Mouse (Mus musculus) liver, embryonic 12.5 days (tissue): Measurements from ENCODE around the gene 1700029F12Rik. TPM values are rescaled to one million over a fixed set of nuclear protein-coding genes. Genes with fewer than 3 reads are reported as not detected.
A peak's percentile ranks its signal among the peaks of the same experiment; 100 is the strongest.

Experiments
- ATAC-seq: fragments of 200-750 bp; cut with Nextera tagmentation; 2 replicates; pipeline ENCODE4 v1.8.0; 2017; ENCODE audit warnings: moderate number of reproducible peaks, mild to moderate bottlenecking, moderate library complexity
- H3K27ac ChIP-seq: fragments of 300-500 bp; sonication (generic); 2 replicates; pipeline ENCODE4 v1.5.1; 2016; ENCODE audit warnings: mild to moderate bottlenecking
- H3K27me3 ChIP-seq: fragments of 300-500 bp; sonication (generic); replicated peaks from 2 replicates; pipeline ENCODE4 v1.6.1; 2016; ENCODE audit warnings: mild to moderate bottlenecking, moderate library complexity
- H3K36me3 ChIP-seq: fragments of 300-500 bp; sonication (generic); 2 replicates; pipeline ENCODE4 v1.6.1; 2016; ENCODE audit warnings: mild to moderate bottlenecking, moderate library complexity
- H3K4me1 ChIP-seq: fragments of 300-500 bp; sonication (generic); 2 replicates; pipeline ENCODE4 v1.6.1; 2016
- H3K4me2 ChIP-seq: fragments of 300-500 bp; sonication (generic); 2 replicates; pipeline ENCODE4 v1.6.1; 2016; ENCODE audit warnings: mild to moderate bottlenecking, moderate library complexity
- H3K4me3 ChIP-seq: fragments of 300-500 bp; sonication (generic); 2 replicates; pipeline ENCODE4 v1.5.1; 2016; ENCODE audit warnings: mild to moderate bottlenecking, moderate library complexity
- H3K9ac ChIP-seq: fragments of 300-500 bp; sonication (generic); 2 replicates; pipeline ENCODE4 v1.6.1; 2016; ENCODE audit warnings: mild to moderate bottlenecking, moderate library complexity
- H3K9me3 ChIP-seq: fragments of 300-500 bp; sonication (generic); replicated peaks from 2 replicates; pipeline ENCODE4 v1.6.1; 2016; ENCODE audit warnings: mild to moderate bottlenecking, moderate library complexity
- WGBS: fragments of 180-500 bp; shearing (Covaris S2); methylation state at CpG from one replicate; pipeline ENCODE4 v1.1.7; 2016; ENCODE audit not compliant: insufficient replicate concordance; 5-methylcytosine and 5-hydroxymethylcytosine counted together
- polyA plus RNA-seq: library from polyadenylated mRNA; unstranded; fragments of >200 nt; fragmentation: Nextera tagmentation; extraction: Ambion mirVana; gene quantifications from 2 replicates; pipeline ENCODE4 v1.2.1, GENCODE M21; 2016

1700029F12Rik gene
- polyA plus RNA-seq, 1 experiment from 2014 or later = not detected

DNA sequence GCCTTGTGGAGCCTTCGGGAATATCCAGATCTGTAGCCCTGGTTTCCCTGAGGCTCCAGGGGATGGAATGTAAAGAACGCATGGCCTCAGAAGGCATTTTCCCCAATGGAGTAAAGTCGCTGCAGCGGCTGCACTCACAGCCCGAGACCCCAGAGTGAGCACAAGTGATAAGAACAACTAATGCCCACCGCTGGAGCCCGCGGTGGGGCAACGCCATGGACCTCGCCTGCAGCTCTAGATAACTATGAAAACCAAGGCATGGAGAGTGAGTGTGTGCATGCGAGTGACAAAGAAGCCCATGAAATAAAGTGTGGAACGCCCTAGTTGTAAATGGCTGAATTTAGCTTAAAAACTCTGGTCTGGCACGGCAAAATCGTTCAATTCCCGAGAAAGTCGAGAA lies 45.0 kb downstream of the 1700029F12Rik start:
- H3K36me3 ChIP-seq = no peaks in the 10 kb centered on the region
- no peaks in the 10 kb centered on the region for H3K9me3 ChIP-seq
- H3K4me2 ChIP-seq = peak overlapping the region; percentile 6; the same call in 1 of the 2 replicates
- no peak overlapping the region for H3K4me3 ChIP-seq
- no peak overlapping the region for H3K27ac ChIP-seq
- peak; percentile 73; the same call in 1 of the 2 replicates for ATAC-seq
- 50% methylated on average over 16 of the region's 16 CpGs for WGBS
- H3K4me1 ChIP-seq = peaks cover 36% of the 10 kb centered on the region
- H3K27me3 ChIP-seq = peaks cover 27% of the 10 kb centered on the region
- no peak overlapping the region for H3K9ac ChIP-seq

- H3K4me2 ChIP-seq = no peak overlapping the region
- peak overlapping the region; percentile 15; the same call in 1 of the 2 replicates for H3K9ac ChIP-seq
- peaks cover 40% of the 10 kb centered on the region for H3K27me3 ChIP-seq
- H3K27ac ChIP-seq = no peak overlapping the region
- WGBS = 26% methylated on average over 12 of the region's 12 CpGs
- H3K4me1 ChIP-seq = peaks cover 46% of the 10 kb centered on the region
- no peak overlapping the region for H3K4me3 ChIP-seq
- H3K36me3 ChIP-seq = no peaks in the 10 kb centered on the region
- no peak for ATAC-seq
- H3K9me3 ChIP-seq = no peaks in the 10 kb centered on the region
Observed at GRCm38 (mm10) chr13:96985599-96986275, 48.4 kb downstream of the 1700029F12Rik start.

- Histone ChIP-seq H3K4me2 (no peak overlapping the region), H3K4me1 (peaks cover 41% of the 10 kb centered on the region), H3K9ac (no peak overlapping the region), H3K4me3 (no peak overlapping the region), H3K9me3 (no peaks in the 10 kb centered on the region), H3K27ac (no peak overlapping the region), H3K27me3 (peaks cover 40% of the 10 kb centered on the region), H3K36me3 (no peaks in the 10 kb centered on the region)
- ATAC-seq = no peak
- WGBS = 61% methylated on average over 5 of the region's 5 CpGs
Observed at GRCm38 (mm10) chr13:96984688-96985087, 49.5 kb downstream of the 1700029F12Rik start.

- Histone ChIP-seq H3K4me3 (peak overlapping the region; percentile 11), H3K4me1 (peaks cover 33% of the 10 kb centered on the region), H3K27me3 (peaks cover 40% of the 10 kb centered on the region), H3K27ac (peak overlapping the region; percentile 70), H3K4me2 (peak overlapping the region; percentile 51), H3K9ac (peak overlapping the region; percentile 14; the same call in 1 of the 2 replicates), H3K9me3 (no peaks in the 10 kb centered on the region), H3K36me3 (no peaks in the 10 kb centered on the region)
- peak; percentile 57; the same call in 1 of the 2 replicates for ATAC-seq
- WGBS = 17% methylated on average over 26 of the region's 26 CpGs
Observed at GRCm38 (mm10) chr13:96983251-96984126, 50.7 kb downstream of the 1700029F12Rik start.

DNA sequence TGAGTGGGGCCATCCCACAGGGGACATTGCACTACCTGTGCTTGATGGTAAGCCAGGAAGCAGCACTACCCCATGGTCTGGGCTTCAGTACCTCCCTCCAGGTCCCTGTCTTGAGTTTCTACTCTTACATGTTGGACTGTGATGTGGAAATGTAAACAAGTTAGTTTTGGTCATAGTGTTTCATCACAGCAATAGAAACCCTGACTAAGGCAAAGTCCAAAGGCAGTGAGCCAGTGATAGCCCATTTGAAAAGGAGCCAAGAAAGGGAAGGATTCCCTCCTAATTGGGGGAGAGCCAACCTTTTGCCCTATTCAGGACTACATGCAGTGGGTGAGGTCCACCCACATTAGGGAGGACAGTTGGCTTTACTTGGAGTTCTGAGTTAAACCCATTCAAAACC lies 53.6 kb downstream of the 1700029F12Rik start:
- Histone ChIP-seq H3K36me3 (no peaks in the 10 kb centered on the region), H3K9ac (no peak overlapping the region), H3K4me3 (no peak overlapping the region), H3K27me3 (peaks cover 28% of the 10 kb centered on the region), H3K27ac (no peak overlapping the region), H3K4me1 (peaks cover 26% of the 10 kb centered on the region), H3K9me3 (no peaks in the 10 kb centered on the region), H3K4me2 (no peak overlapping the region)
- ATAC-seq = no peak

- Histone ChIP-seq H3K9ac (no peak overlapping the region), H3K4me3 (no peak overlapping the region), H3K4me1 (peaks cover 17% of the 10 kb centered on the region), H3K9me3 (no peaks in the 10 kb centered on the region), H3K4me2 (no peak overlapping the region), H3K36me3 (no peaks in the 10 kb centered on the region), H3K27me3 (no peaks in the 10 kb centered on the region), H3K27ac (no peak overlapping the region)
- WGBS = 70% methylated on average over 6 of the region's 6 CpGs
- no peak for ATAC-seq
Observed at GRCm38 (mm10) chr13:96976986-96977595, 57.1 kb downstream of the 1700029F12Rik start.

- Histone ChIP-seq H3K4me2 (no peak overlapping the region), H3K9ac (no peak overlapping the region), H3K4me1 (peaks cover 34% of the 10 kb centered on the region), H3K4me3 (no peak overlapping the region), H3K9me3 (0 out of 2 replicates have a peak, but pooled peaks cover 3% of the 10 kb centered on the region), H3K27me3 (no peaks in the 10 kb centered on the region), H3K27ac (no peak overlapping the region), H3K36me3 (no peaks in the 10 kb centered on the region)
- 90% methylated on average over 4 of the region's 4 CpGs for WGBS
- no peak for ATAC-seq
Observed at GRCm38 (mm10) chr13:96973318-96973717, 60.8 kb downstream of the 1700029F12Rik start.

Other genes starting within 250 kb of the 1700029F12Rik start
- 0.67 and 0.68 TPM in 2 replicates for gene Gcnt4, start 109.7 kb downstream of the 1700029F12Rik start, polyA plus RNA-seq
- 3.8 and 4.3 TPM in 2 replicates for gene Fam169a, start 32.9 kb upstream of the 1700029F12Rik start, polyA plus RNA-seq
- gene Gm6169, start 64.9 kb upstream of the 1700029F12Rik start, polyA plus RNA-seq = 0.75 and 1.5 TPM in 2 replicates
- 29.0 and 31.7 TPM in 2 replicates for gene Gfm2, start 103.6 kb upstream of the 1700029F12Rik start, polyA plus RNA-seq
- gene Nsa2, start 103.6 kb upstream of the 1700029F12Rik start, polyA plus RNA-seq = 41.5 and 42.2 TPM in 2 replicates
- 14.1 and 15.1 TPM in 2 replicates for gene Hexb, start 164.0 kb upstream of the 1700029F12Rik start, polyA plus RNA-seq
- 0.92 and 0.93 TPM in 2 replicates for gene Enc1, start 206.7 kb upstream of the 1700029F12Rik start, polyA plus RNA-seq